Mouse (Mus musculus) thymus, postnatal 14 days (tissue): Measurements from ENCODE around the gene Akap11.
A peak's percentile ranks its signal among the peaks of the same experiment; 100 is the strongest.

Experiments used
- DNase-seq: peaks from one replicate; pipeline ENCODE4 v3.0.0; 2021

The Akap11 gene

DNA sequence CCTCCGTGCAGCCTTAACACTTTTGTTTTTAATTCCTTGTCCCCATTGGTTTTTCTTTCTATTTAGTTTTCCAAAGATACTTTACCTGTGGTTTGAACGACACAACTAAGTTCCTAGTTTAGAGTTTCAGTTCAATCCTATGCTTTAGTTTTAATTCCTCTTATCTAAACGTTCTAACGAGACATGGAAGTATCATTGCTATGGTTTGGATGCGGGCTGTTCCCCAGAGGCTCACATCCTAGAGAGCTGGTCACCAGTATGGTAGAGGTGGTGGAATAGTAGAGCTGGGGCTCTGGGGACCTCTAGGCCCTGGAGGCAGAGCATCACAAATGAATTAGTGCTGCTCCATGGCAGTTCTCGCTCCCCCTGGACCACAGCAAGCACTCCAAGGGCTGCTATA lies 9.7 kb downstream of the Akap11 start:
- no peak for DNase-seq

DNA sequence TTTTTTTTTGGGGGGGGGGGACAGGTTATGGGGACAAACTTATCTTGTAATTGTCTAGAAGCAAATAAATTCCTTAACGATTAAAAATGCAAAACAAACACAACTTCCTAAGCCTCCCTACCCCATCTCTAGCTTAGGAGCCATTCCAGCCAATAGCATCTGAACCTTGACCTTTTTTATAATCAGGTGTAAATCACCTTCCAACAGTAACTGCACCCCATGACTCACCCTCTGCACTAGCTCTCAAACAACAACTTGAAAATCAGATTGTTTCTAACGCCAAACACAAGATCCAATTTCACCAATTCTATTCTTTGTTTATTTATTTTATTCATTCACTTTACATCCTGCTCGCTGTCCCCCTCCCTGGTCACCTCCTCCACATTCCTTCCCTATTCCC lies 10.1 kb downstream of the Akap11 start:
- no peak for DNase-seq

DNA sequence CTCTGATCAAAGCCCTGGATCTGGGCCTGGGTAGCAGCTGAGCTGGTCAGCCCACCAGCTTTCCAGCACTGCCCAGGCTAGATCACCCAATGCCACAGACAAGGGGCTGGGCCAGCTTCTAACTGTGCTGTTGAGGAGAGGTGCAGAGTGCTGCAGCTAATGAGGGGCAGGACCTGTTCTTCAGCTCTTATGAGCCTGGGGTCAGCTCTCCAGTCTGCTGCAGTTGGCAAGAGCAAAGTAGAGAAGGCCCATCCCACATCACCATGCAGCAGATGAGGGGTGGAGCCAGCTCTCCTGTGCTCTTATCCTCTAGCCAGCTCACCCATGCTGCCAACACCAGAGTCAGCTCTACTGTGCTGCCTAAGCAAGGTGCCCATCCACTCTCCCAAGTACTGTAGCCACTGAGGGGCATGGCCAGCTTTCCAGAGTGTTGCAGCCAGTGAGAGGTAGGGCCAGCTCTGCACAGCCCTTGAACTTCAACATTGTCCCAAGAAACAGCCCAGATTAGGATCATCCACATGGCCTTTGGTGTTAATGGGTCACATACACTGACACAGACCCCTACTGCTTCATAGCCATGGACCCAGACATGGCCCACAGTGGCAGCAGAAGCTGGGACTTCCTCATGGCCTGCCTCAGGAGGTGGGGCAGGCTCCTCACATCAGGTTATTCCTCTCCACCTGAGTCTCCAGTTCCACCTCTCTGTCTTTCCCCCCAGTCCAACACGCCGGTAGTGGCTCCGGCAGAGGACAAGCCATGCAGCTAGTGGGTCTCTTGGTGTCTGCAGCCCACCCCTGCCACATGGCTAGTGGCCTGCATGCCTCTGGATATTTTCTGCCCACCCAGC lies 10.8 kb downstream of the Akap11 start:
- no peak for DNase-seq

DNA sequence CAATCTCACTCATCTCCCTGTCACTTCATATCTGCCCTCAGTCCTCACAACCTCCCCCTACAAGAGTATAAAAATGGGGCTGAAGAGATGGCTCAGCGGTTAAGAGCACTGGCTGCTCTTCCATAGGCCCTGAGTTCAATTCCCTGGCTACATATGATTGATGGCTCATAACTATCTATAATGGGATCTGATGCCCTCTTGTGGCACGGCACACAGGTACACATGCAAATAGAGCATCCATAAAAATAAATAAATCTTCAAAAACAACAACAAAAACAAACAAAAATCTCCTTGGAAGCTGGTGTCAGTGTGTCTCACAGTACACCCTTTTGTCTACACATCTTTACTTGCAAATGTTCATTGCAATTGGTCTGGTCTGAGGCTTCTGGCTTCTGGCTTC lies 11.5 kb downstream of the Akap11 start:
- DNase-seq: no peak

DNA sequence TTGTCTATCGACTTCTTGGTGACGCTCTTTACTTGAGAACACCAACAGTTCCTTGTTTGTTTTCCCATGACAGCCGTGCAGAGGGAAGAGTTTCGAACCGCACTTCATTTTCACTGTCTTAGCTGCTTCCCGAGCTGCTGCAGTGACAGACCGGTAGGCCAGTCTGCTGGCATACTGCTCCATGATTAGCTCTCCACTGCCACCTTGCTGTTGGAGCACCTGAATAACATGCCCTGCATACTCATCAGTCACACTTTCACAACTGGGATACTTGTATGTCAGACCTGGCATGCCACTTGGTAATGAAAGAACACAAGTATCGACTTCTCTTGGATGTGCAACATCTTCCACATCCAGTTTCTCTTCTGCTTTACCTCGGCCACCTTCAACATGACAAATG lies 25.9 kb downstream of the Akap11 start:
- peak; percentile 19 for DNase-seq

DNA sequence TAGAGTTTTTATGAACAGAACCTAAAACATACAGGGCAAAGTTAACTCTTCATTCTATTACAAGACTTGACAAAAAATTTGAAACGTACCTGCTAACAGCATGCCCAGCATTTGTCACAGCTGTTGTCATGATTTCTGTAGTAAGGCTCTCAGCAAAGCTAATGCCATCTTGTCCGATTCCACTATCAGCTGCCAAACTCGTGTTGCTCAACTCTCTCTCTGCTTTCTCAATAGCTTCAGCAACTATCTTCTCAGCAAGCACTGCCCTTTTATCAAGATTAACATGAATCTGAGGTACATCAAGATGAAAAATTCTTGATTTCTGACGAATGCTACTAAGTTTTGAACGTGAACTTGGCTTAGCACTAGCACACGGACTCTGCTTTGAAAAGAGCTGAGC lies 26.8 kb downstream of the Akap11 start:
- DNase-seq: no peak

DNA sequence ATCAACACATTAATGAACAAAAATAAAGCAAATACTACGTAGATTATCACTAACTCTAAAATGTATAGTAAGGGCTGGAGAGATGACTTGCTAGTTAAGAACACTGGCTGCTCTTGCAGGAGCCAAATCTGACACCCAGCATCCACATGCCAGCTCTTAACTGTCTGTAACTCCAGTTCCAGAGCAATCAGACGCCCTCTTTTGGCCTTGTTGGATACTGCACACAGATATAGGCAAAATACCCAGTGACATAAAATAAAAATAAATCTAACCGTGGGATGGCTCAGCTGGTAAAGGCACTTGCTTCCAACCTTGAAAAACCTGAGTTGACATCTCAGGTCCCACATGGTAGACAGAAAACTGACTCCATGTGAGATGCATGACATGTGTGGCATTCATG lies 36.0 kb downstream of the Akap11 start:
- no peak for DNase-seq

DNA sequence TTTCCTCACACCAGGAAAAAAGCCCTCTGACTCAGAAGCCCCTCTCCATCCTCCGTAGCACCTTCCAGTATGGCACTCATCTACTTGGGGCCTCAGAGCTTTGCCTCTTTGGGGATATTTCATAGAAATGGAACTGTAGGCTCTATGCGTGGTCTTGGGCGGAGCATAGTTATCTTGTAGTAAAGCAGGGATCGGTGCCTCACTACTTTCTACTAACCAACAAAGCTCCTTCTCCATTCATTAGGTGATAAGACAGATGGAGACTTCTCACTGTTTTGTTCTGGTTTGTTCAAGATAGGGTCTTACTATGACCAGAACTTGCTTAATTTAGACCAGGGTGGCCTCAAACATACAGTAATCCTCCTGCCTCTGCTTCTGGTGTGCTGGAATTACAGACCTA lies 39.9 kb downstream of the Akap11 start:
- DNase-seq: no peak

DNA sequence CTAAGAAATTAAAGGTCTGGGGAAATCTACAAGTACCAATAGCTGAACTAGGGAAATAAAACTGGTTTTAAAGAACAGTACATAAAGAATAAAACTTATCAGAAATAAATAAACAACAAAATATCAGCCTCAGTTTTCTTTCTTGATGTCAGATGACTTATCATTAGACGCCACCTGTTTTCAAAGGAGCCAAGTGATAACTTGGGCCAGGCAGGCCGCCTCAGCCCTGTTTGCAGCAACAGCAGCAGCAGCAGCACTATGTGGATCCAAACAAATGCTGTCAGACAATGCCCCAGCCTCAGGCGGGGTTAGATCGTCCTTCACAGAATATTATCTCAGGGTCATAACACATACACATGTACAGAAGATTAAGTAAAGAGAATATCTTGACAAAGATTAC lies 41.4 kb downstream of the Akap11 start:
- no peak for DNase-seq

DNA sequence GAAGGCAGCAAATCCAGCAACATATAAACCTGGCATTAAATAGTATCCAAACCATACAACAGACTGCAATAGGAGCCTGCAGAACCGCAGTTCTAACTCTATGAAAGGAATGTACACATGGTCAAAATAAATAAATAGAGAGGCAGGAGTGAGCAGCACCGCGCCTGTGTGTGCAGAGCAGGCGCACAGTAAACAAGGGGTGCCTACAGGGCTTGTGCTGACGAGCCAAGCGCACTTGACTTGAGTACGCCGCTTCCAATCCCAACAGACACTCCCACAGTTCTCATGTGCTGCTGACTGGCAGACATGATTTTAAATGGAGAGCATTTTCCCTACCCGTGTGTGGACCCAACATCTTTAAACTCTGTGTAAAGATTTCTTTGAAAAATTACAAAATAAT lies 44.0 kb downstream of the Akap11 start:
- DNase-seq: no peak

DNA sequence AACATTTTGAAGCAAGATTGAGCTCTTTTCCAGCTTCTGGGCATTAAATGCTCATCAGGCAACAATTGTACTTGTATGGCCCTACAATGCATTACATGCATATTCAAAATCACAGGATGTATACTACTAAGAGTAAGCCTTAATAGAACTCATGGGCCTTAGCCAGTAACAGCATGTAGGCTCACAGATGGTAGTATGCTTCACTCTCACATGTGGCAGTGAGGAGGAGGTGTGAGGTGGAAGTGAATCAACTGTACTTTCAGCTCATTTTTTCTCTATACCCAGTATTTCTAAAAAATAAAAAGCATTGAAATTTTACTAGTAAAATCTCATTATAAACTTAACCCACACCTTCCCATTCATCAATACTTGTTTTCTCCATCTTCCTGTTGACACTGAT lies 45.2 kb downstream of the Akap11 start:
- DNase-seq: no peak

DNA sequence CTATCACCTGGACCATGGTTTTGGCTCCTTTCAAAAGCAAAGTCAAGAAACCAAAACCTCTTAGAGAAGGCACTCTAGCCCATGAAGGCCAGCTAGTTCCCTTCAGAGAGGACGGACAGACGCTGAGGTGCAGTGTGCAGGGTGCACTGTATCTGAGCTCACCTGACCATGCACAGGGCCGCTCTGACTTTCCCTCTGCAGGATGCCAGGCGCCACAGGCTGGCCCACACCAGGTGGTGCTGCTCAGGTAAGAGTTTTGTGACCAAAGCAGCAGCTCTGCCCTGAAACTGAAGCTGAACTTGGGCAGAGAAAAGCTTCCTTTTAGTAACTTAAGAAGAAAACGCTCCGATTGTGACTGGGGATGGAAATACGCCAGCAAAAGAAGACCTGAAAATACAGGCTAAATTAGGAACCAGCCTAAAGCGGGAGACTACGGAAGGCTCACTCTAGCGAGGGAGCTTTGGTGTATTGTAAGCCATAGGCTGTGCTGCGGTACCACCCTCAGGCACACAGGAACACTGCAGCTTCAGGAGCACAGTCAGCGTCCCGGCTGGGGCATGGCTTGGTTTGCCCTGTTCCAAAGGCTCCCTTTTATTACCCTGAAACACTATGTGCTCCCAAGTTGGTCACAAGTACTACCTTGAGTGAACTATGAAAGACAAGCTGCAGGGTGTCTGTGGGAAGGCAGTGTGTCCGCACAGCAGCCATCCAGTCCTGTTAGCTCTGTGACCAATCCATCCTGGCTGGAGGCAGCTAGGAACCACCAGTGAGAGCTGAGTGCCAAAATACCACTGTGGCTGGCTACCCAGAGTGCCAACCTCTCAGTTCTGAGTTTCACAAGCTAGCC lies 54.0 kb downstream of the Akap11 start:
- DNase-seq: peak; percentile 71

DNA sequence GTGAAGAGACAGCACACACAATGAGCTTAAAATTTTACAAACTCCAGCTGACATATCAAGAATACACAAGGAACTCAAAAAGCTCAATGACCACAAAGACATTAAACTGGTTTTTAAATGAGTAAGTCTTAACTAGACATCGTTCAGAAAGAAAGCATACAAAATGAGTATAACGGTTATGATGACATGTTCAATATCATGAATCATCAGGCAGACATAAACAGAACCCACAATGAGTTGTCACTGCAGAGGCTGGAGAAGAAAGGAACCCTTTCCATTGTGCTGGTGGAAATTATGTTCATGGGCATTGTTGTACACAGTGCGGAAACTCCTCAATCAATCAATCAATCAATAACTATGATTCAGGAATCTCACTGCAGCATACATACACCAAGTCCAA lies 62.5 kb downstream of the Akap11 start:
- no peak for DNase-seq

DNA sequence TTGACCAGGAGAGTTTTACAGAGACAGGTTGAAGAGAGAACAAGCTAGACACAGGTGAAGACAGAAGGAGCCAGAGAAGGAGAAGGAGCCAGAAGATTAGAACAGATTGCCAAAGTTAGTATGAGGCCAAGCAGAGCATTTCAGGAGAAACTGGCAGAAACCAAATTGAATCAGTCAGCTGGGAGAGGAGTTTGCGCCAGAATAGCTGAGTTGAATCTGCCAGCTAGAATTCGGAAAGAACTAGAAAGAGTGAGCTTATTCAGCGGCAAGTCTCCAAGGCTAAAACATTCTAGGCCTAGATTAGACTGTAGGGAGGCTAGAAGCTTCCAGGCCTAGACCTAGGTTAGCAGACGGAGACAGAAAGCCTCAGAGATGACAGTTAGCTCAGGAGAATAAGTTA lies 65.9 kb downstream of the Akap11 start:
- no peak for DNase-seq

DNA sequence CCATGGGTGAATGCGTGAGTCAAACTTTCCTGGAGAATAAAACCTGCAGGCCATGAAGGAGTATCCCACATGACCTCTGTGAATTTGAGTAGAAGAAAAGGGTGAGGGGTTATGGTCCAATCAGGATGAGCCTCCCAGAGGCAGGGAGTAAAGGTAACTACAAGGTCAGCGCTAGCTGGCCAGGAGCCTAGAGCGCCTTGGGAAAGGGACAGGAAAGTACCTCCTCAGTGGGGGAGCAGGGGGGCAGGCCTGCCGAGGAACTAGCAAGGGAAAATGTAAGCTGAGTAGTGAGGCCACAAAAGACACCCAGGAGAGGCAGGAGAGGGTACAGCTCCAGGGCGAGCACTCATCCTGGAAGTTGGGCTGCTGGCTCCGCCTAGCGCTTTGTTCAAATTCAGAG lies 67.6 kb downstream of the Akap11 start:
- DNase-seq: no peak

DNA sequence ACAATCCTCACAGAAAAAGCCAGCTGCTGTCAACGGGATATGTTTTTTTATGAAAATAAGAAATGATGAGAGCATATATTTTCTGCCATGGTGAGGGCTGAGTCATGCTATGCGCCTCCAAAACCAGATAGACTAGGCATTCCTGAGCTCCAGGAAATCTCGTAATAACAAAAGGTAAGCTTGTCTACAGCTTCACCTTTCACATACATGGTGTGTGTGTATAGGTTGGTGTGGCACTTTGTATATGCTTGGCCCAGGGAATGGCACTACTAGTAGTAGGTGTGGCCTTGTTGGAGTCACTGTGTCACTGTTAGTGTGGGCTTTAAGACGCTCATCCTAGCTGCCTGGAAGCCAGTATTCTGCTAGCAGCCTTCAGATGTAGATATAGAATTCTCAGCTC lies 68.6 kb downstream of the Akap11 start:
- DNase-seq: no peak

DNA sequence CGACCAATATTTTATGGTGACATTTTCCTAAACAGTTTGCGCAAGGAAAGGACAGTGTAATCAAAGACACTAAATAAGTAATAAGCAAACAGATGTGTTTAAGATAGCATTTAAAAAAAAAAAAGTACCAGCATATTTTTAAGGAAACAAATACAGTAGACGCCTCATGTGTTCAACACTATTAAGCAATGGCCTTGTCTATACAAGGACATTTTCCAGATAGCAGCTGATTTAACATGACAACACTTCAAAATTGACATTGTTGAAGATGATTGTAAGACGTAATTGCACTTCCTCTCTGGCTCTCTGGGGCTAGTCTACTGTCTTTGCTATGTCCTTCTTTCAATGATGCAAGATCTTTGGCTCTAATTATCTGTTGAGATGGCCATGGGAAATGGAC lies 72.3 kb downstream of the Akap11 start:
- DNase-seq: no peak

DNA sequence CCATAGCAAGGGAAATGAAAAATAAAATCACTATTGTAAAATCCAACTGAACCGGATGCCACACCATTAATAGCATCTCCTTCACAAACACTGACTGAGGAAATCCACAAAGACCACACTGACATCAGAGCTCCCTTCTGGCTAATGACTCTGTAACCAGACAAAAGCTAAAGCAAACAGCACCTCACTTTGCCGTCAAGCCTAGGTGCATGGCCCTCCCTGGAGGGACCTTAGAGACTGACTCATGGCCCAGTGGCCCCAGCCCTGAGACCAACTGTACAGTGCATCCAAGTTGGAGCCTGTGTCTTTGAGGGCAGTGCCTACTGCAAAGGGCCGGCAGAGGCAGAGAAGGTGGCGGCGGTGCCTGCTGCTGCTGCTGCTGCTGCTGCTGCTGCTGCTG lies 77.5 kb downstream of the Akap11 start:
- no peak for DNase-seq

DNA sequence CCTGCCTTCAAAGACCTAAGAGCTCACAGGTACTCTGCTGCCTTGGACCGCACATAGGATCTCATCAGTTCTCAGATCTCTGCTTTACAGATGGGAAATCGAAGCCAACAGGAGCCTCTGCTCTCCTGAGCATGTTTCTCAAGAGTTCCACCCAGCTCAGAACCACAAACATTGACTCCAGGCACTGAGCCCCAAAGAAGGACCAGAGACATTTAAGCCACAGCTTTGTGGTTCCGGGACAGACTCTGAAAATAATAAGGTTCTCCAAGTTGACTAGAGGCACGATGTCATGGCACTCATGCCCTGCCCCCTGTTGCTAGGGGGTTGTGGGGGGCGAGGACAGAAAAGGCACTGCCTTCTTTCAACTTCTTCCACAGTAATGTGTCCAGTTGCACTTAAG lies 77.9 kb downstream of the Akap11 start:
- DNase-seq: no peak

DNA sequence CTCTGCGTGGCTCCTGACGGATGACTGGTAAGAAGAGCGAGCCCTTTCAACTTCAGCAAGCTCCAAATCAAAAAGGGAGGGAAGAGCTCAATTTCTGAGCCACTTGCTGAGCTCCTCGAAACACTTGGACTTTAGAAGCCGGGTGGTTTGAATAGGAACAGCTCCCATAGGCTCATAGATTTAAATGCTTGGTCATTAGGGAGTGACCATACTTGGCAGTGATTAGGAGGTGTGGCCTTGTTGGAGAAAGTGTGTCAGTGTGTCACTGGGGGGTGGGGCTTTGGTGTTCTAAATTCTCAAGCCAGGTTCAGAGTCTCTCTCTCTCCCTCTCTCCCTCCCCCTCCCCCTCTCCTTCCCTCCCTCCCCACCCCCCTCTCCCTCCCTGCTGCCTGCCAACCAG lies 81.6 kb downstream of the Akap11 start:
- DNase-seq: no peak

DNA sequence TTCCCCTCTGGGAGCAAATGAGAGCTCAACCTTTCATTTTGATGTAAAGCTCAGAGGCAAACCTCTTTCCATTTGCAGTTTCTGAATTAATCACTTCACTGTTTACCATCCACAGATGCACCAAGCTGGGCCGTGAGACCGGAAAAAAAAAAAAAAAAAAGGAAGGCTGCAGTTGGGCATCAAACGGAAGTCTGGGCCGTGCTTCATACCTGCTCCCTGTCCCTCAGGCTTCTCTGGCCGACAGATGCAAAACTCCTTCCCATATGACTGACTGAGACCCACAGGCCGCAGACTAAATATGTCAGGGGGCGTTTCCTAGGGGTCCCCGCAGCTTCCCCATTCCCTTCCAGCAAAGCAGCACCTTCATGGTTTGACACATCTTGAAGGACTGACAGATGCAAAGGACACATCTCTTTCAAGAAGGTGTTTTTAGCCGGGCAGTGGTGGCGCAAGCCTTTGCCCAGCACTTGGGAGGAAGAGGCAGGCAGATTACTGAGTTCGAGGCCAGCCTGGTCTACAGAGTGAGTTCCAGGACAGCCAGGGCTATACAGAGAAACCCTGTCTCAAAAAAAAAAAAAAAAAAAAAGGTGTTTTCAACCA lies 87.7 kb downstream of the Akap11 start:
- no peak for DNase-seq

DNA sequence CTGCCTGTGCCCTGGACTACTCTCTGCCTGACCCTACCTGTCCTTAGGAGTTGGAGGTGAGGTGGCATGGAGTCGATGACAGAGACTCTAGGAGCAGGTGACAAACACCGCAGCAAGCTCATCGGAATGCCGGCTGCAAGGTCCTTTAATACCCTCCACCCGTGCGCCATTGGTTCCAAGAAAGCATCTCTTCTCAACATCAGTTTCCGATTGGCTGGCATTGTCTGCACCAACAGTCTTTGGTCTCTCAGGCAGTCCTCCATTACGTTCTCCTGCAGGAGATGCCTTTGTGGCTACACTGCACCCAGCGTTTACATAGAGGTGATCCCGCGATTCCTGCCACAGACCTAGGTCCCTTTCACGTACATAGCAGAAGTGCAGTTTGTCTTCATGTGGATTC lies 88.6 kb downstream of the Akap11 start:
- DNase-seq: no peak

DNA sequence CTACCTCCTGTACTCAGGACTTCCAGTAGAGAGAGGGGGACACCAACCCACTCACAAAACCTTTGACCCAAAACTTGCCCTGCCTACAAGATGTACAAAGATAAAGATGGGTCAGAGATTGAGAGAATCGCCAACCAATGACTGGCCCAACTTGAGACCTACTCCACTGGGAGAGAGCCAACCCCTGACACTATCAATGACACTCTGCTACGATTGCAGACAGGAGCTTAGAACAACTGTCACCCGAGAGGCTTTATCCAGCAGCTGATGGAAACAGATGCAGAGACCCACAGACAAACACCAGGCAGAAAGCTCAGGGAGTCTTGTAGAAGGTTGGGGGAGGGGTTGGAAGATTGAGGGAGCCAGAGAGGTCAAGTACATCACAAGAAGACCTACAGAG lies 89.1 kb downstream of the Akap11 start:
- no peak for DNase-seq
